Mouse (Mus musculus) cerebellum, adult 2 months (tissue): ENCODE data around the gene Sh3bgrl. TPM values are rescaled to one million over a fixed set of nuclear protein-coding genes. Genes with fewer than 3 reads are reported as not detected.

ENCODE experiments used
- DNase-seq, 2 experiments: peaks; one replicate each; pipeline ENCODE4 v3.0.0; 2021
- H3K27ac ChIP-seq: fragments of 200-500 bp; 2 replicates; pipeline ENCODE4 v1.5.1; 2012; ENCODE audit warnings: low read length, control low read depth, inconsistent platforms; ENCODE audit not compliant: insufficient read depth
- H3K27me3 ChIP-seq: fragments of 200-500 bp; 2 replicates; pipeline ENCODE4 v1.6.1; 2012; ENCODE audit warnings: inconsistent platforms, mild to moderate bottlenecking, low read length, moderate library complexity; ENCODE audit not compliant: control insufficient read depth, insufficient read depth
- H3K4me1 ChIP-seq: fragments of 200-500 bp; 2 replicates; pipeline ENCODE4 v1.6.1; 2011; ENCODE audit warnings: low read length; ENCODE audit not compliant: control insufficient read depth, insufficient read depth
- H3K4me3 ChIP-seq: fragments of 200-500 bp; replicated peaks from 2 replicates; pipeline ENCODE3; 2011; ENCODE audit warnings: mild to moderate bottlenecking, low read depth, low read length, control low read depth; ENCODE audit not compliant: insufficient read depth
- CTCF ChIP-seq: fragments of 200-500 bp; IDR thresholded peaks from 2 replicates; pipeline ENCODE4 v1.5.1; 2011; ENCODE audit warnings: low read depth, mild to moderate bottlenecking, control low read depth, low read length, moderate library complexity, borderline replicate concordance; ENCODE audit not compliant: insufficient read depth
- POLR2A ChIP-seq: fragments of 200-500 bp; IDR thresholded peaks from 2 replicates; pipeline ENCODE4 v1.6.1; 2011; ENCODE audit warnings: low read length, control low read depth, borderline replicate concordance; ENCODE audit not compliant: insufficient read depth
- WGBS: fragments of 180-500 bp; shearing (Covaris S2); methylation state at CpG from one replicate; pipeline ENCODE4 v1.1.7; 2018; 5-methylcytosine and 5-hydroxymethylcytosine counted together
- polyA plus RNA-seq: library from polyadenylated mRNA; depleted of rRNA; stranded (reverse); fragments of >200 nt; gene quantifications from 2 replicates; pipeline ENCODE4 v1.2.3, GENCODE M21; 2012; rRNA removed

The Sh3bgrl gene
- polyA plus RNA-seq, 1 experiment, result 30.1 TPM

- TF ChIP-seq POLR2A (no peak), CTCF (no peak)
- no peak for DNase-seq
- H3K27me3 ChIP-seq, result no peaks in the 10 kb centered on the region
- no peaks in the 10 kb centered on the region for H3K4me1 ChIP-seq
- no peak overlapping the region for H3K27ac ChIP-seq
- H3K4me3 ChIP-seq, result no peak overlapping the region
Measured at GRCm38 (mm10) chrX:109207843-109208242, 112.7 kb downstream of the Sh3bgrl start.

GRCm38 (mm10) chrX:109228720-109229119, 133.6 kb downstream of the Sh3bgrl start:
- H3K4me1 ChIP-seq, result no peaks in the 10 kb centered on the region
- no peak overlapping the region for H3K4me3 ChIP-seq
- no peak for TF ChIP-seq POLR2A
- TF ChIP-seq CTCF, result no peak
- DNase-seq, result no peak
- WGBS, result 100% methylated on average over 1 of the region's 1 CpGs
- H3K27me3 ChIP-seq, result no peaks in the 10 kb centered on the region
- no peak overlapping the region for H3K27ac ChIP-seq

- Histone ChIP-seq H3K4me3 (no peak overlapping the region), H3K27ac (no peak overlapping the region), H3K4me1 (no peaks in the 10 kb centered on the region), H3K27me3 (no peaks in the 10 kb centered on the region)
- no peak for DNase-seq
- TF ChIP-seq POLR2A, result no peak
- TF ChIP-seq CTCF, result no peak
- WGBS, result 87% methylated on average over 3 of the region's 3 CpGs
Measured at GRCm38 (mm10) chrX:109235383-109236036, 140.3 kb downstream of the Sh3bgrl start.

GRCm38 (mm10) chrX:109238163-109238562, 143.0 kb downstream of the Sh3bgrl start:
- no peak for DNase-seq
- Histone ChIP-seq H3K4me1 (no peaks in the 10 kb centered on the region), H3K27me3 (no peaks in the 10 kb centered on the region), H3K27ac (no peak overlapping the region), H3K4me3 (no peak overlapping the region)
- no peak for TF ChIP-seq POLR2A
- no peak for TF ChIP-seq CTCF

Other genes starting within 250 kb of the Sh3bgrl start
- gene Hmgn5, start 82.0 kb upstream of the Sh3bgrl start, polyA plus RNA-seq, result 6.2 and 8.6 TPM in 2 replicates
- gene Gm6377, start 101.4 kb downstream of the Sh3bgrl start, polyA plus RNA-seq, result not detected in 2 replicates